Mouse (Mus musculus) brain, embryonic 14.5 days (tissue): ENCODE data around the gene Tbcc. TPM values are rescaled to one million over a fixed set of nuclear protein-coding genes. Genes with fewer than 3 reads are reported as not detected.

Experiments
- DNase-seq: peaks from one replicate; pipeline ENCODE4 v3.0.0-alpha.2; 2011; ENCODE audit warnings: low read depth
- CTCF ChIP-seq: fragments of 200-500 bp; IDR thresholded peaks from 2 replicates; pipeline ENCODE4 v1.5.1; 2012; ENCODE audit warnings: inconsistent platforms, mild to moderate bottlenecking, moderate library complexity, borderline replicate concordance; ENCODE audit not compliant: insufficient read depth, insufficient read length; ENCODE audit errors: extremely low read depth
- POLR2A ChIP-seq: fragments of 200-500 bp; IDR thresholded peaks from 2 replicates; pipeline ENCODE4 v1.6.1; 2012; ENCODE audit warnings: mild to moderate bottlenecking, inconsistent platforms, borderline replicate concordance; ENCODE audit not compliant: poor library complexity, insufficient read depth, insufficient read length, severe bottlenecking; ENCODE audit errors: extremely low read depth
- polyA plus RNA-seq: library from polyadenylated mRNA; depleted of rRNA; stranded (reverse); fragments of >200 nt; gene quantifications from 2 replicates; pipeline ENCODE4 v1.2.3, GENCODE M21; 2012

Tbcc gene
- polyA plus RNA-seq, 1 experiment: 33.7 TPM

DNA sequence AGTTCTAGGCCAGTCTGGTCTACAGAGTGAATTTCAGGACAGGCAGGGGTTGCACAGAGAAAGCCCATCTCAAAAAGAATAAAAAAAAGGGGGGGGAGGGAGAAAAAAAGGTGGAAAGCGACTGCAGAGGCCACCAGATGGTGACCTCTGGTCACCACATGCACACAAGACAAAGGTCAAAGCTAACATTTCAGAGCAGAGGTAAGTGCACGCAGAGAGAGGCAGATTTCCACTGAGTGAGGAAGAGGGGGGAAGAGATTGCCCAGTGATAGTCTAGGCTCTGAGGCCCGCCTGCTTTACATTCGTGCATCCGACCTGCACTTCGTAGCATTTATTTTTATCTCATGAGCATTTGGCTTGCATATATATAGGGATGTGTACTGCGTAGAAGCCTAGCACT, 17.7 kb upstream of the Tbcc start:
- TF ChIP-seq POLR2A (no peak), CTCF (no peak)
- no peak for DNase-seq

- no peak for DNase-seq
These were observed 16.4 kb upstream of the Tbcc start for GRCm38 (mm10) chr17:46874133-46874532.

DNA sequence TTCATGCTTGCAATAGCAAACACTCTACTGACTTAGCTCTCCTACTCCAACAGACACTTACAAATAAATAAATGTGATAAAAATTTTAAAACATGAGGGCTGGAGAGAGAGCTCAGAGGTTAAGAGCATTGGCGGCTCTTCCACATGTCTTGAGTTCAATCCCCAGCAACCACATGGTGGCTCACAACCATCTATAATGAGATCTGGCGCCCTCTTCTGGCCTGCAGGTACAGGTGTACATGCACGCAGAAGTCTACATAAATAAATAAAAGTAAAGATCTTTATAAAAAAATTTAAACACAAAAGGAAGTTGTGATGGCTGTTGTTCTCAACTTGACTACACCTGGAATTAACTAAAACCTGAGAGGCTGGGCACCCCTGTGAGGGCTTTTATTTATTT, 14.9 kb upstream of the Tbcc start:
- TF ChIP-seq POLR2A (no peak), CTCF (peak; percentile 4; the same call in 1 of the 2 replicates)
- no peak for DNase-seq

More at GRCm38 (mm10) chr17:46874133-46874532, 16.4 kb upstream of the Tbcc start:
- TF ChIP-seq CTCF: no peak
- no peak for TF ChIP-seq POLR2A

DNA sequence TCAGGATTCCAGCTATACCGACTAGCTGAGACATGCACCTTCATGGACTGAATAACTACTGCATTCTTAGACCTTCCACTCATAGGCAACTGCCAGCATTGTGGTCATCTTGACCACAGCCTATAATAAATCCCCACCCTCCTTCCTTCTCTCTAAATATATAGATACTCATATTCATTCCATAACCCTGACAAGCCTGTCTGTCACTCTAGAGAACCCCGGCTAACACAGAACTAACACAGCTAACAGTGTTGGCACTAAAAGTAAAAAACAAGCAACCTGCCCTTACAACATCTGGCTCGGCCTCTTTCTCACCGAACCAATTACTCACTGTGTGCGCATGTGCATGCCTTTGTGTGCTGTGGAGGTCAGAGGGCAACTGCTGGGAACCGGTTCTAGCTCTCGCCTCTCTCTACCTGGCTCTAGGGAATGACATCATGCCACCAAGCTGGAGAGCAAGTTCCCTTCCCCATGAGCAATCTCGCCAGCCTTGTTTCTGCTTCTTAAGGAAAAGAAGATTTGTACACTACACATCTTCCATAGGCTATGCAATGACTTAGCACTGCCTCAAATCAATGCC, 14.0 kb upstream of the Tbcc start:
- DNase-seq: no peak
- TF ChIP-seq CTCF: no peak
- no peak for TF ChIP-seq POLR2A

GRCm38 (mm10) chr17:46877061-46877460, 13.4 kb upstream of the Tbcc start:
- DNase-seq: no peak
- TF ChIP-seq POLR2A: no peak
- no peak for TF ChIP-seq CTCF

DNA sequence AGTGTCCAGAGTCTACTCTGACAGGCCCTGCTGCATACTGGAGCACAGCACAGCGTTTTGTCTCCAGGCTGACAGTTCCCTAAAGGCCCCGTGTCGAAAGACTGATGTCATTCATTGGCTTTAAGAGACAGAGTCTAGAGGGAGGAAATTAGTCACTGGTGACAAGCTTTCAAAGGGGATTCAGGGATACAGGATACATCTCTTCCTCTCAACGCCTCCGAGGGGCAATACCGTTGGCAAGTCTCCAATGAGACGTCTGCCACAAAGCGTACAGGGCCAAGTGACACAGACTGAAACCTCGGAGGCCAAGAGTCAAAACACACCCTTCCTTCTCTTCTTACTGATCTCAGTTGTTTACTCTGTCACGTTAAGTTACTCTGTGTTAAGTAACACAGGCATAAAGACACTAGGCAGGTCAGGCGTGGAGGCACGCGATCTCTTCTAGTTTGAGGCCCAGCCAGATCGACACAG, 10.6 kb upstream of the Tbcc start:
- DNase-seq: peak; percentile 53
- TF ChIP-seq POLR2A (no peak), CTCF (no peak)

DNA sequence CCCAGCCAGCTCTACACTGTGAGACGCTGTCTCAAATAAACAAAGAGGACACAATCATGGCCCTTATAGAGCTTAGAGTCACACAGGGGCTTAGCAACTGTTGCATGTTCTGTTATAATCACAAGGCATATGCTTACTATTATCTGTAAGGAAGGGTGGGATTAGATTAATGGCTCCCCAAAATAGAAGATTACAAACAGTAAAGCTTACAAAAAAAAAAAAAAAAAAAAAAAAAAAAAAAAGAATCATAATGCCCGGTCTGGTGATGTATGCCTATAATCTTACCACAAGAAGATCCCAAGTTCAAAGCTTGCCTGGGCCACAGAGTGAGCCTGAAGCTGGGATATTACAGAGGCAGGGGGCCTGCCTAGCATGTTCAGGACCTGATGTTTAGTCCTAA, 10.2 kb upstream of the Tbcc start:
- DNase-seq: no peak
- TF ChIP-seq POLR2A (no peak), CTCF (no peak)

DNA sequence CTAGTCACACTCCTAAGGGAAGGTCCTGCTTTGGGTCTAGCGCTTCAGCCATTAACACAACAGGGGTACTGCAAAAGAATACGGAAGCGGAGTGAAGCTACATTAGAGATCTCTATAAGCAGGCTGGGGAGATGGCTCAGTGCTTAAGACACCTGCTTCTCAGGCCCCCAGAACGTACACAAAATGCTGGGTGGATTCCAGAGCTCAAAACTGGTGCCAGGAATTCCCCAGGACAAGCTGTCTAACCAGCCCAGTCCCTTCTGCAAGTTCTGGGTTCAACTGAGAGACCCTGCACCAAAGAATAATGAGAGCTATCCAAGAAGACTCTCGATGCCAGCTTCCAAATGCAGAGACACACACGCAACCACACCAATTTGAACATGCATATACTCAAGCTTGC, 8.8 kb upstream of the Tbcc start:
- DNase-seq: peak; percentile 25
- TF ChIP-seq POLR2A: no peak
- TF ChIP-seq CTCF: no peak

GRCm38 (mm10) chr17:46883107-46883506, 7.4 kb upstream of the Tbcc start:
- TF ChIP-seq POLR2A (no peak), CTCF (no peak)

DNA sequence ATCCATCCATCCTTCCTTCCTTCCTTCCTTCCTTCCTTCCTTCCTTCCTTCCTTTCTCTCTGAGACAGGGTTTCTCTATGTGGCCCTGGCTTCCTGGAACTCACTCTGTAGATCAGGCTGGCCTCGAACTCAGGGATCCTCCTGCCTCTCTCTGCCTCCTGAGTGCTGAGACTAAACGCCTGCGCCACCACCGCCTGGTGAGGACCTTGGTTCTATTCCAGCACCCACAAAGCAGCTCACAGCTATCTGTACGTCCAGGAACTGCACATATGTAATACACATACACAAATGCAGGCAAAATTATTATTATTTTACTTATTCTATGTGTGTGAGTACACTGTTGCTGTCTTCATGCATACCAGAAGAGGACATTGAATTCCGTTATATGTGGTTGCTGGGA, 5.7 kb upstream of the Tbcc start:
- TF ChIP-seq CTCF (no peak), POLR2A (no peak)
- no peak for DNase-seq

More at GRCm38 (mm10) chr17:46883107-46883506, 7.4 kb upstream of the Tbcc start:
- no peak for DNase-seq

GRCm38 (mm10) chr17:46885218-46885909, 5.1 kb upstream of the Tbcc start:
- TF ChIP-seq CTCF (no peak), POLR2A (no peak)
- DNase-seq: no peak
